Mouse (Mus musculus): ENCODE measurements at regions not wholly inside any gene's neighbourhood (a gene's known extent, or its start where the extent isn't known, plus 50 kb on each side); places are given as distances from the start of the nearest gene placed in this dataset.

- DNase-seq: no peak
These were observed 245.6 kb downstream of the Tbc1d1 start for GRCm38 (mm10) chr5:64401737-64402136.

DNA sequence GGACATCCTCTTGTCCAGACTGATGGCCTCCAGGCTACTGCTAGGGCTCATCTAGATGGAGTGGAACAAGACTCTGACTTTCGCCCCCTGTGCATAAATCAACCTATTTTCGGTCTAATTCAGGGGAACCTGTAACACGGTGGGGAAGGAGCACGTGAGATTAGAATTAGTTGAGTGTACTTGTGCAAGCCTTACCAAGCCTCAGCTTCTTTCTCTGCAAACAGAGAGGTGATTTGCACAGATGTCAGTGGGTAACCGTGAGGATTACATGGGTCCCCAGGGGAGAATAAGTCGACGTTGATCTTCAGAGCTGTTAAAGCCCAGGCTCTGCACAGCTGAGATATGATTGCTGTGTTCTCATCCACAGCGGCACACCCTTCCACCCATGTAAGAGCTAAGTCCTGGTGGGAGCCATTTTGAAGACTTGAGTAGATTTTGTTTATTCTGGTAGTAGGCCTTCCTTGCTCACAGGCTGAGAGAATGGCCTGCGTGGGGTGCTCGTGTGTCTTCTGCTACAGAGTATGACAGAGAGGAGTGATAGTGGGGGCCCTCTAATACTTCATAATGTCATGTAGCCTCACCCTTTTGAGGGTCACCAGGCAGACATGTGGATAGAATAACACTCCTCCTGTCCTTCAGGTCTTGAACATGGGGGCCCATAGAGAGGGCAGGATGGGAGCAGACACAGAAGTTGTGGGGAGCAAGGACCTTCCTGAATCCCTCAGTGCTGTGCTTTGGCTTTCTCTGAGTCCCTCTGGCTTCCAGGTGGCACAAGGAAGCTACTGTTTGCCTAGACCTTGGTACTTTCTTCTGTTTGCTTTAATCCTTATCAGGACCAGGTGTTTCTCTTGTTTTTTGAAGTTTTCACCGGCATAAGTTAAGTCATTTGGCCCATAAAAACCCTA is 247.2 kb downstream of the Tbc1d1 start:
- DNase-seq: no peak

DNA sequence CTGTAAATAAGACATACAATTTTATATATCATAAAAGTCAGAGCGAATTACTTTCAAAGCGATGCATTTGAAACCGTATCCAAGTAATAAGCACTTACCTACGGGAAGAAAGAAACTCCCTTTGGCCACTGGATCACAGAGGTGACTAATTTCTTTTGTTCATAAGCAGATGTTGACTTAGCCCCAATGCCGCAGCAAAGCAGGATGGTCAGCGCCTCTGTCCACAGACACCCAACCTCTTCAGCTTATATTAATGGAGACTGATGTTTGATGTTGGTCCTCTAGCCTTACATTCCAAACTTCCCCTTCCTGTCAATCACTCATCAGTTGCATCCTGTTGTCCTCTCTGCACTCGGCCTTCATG is 247.9 kb downstream of the Tbc1d1 start:
- no peak for DNase-seq

- DNase-seq: no peak
These were observed 248.4 kb downstream of the Tbc1d1 start for GRCm38 (mm10) chr5:64404512-64404911.

- no peak for DNase-seq
These were observed 252.8 kb downstream of the Tbc1d1 start for GRCm38 (mm10) chr5:64408938-64409337.

DNA sequence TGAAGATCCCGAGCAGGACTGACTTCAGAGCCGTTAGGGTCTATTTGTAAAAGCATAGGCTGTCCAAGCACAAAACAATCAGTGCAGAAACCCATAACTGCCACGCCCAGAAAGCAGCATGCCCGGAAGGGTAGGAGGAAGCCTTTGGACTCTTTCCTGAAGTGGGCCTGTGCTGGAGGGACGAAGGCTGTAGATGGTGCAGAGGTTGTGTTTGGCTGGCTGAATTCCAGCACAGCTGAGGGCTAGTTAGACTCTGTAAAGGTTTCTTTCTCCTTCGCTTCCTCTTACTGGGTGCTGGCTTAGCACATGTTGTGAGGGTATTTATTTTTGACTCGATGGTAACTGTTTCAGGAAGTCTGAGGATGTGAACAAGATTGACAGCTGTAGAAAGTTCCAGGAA is 254.5 kb downstream of the Tbc1d1 start:
- DNase-seq: no peak

DNA sequence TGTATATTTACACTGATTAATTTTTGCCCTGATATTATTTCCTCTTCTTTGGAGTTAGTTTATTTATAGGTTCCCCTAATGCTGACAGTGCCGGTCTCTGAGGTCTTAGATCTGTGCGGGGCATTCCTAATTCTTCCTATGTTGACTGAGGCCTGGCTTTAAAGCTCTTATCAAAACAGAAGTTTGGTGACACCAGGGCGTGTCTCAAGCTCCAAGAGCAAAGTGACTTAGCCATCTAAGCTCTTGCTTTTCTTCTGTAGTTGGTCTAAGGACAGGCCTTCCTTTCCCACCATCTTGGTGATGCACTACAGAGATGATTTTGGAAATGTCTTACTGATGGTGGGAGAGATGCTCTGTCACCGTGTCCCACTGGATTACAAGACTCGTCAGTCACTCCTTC is 258.4 kb downstream of the Tbc1d1 start:
- DNase-seq: no peak

GRCm38 (mm10) chr5:64419395-64419794 is 263.3 kb downstream of the Tbc1d1 start:
- no peak for DNase-seq

- DNase-seq: no peak
These were observed 266.9 kb downstream of the Tbc1d1 start for GRCm38 (mm10) chr5:64422787-64423587.

DNA sequence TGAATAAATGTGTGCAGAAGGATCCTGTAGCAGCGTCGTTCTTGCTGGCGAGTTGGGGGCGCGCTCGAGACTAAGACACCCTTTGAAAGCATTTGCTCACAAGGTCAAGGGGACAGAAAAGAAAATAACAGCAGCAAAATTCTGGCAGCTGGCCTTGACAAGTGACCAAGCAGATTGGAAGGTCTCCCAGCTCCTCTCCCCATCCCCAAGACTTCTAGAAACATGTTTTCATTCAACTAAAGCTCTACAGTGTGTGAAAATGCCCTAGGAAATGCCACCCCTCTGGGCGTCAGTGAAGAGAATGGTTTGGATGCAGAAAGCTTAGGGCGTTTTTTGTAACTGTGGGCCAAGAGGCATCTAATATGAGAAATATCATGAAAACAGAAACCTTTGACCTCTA is 272.7 kb downstream of the Tbc1d1 start:
- no peak for DNase-seq

DNA sequence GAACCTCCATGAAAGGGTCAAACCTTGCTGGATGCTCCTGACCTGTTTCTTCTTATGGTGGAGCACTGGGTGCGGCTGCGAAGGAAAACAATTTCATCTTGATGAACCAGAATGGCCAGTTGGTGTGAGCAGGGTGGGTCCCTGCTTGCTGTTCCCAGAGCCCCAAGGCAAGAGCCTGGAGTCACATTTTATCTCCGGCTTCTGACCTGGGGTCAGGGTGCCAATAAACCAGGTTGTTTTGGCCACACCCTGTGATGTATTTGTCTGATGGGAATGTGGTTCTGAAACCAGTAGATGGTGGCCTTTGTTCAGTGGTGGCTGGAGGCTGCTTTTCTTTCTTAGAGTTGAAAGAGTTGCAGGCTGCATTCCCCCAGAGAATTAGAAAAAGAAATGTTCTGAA is 274.4 kb downstream of the Tbc1d1 start:
- DNase-seq: no peak

GRCm38 (mm10) chr5:64431624-64432023 is 275.5 kb downstream of the Tbc1d1 start:
- DNase-seq: no peak

DNA sequence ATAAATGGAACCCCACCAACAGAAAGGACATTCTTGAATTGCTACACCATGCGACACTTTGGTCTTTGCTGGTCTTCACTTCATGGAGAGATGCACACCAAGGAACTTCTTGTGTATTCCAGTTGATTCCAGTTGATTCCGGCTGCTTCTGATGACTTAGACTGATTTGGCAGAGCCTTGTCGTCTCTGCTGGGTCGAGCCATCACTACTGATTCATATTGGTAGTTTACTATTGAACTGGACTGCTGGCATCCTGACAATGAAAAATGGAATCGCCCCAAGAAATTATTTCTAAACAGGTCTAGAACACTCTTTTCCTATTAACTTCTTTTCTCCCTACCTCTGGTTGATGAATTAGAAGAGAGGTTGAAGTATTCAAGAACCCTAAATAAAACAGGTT is 277.7 kb downstream of the Tbc1d1 start:
- DNase-seq: no peak

DNA sequence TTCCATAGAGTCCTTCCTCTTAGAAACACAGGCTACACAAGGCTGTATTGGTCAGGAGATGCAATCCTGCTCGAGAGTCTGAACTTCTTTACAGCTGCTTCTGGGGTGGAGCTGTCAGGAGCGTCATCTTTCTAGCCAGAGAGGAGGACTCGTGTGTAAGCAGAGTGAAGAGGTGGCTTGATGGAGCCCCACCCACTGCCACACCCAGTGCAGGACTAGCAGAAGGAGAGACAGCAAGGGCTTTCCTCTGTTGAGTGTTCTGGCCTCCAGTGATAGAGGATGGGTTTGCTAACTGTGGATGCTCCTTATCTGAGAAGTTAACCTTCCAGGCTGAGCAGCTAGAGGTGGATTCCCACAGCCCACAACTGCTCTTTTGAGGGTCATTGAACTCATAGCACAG is 279.4 kb downstream of the Tbc1d1 start:
- DNase-seq: no peak

DNA sequence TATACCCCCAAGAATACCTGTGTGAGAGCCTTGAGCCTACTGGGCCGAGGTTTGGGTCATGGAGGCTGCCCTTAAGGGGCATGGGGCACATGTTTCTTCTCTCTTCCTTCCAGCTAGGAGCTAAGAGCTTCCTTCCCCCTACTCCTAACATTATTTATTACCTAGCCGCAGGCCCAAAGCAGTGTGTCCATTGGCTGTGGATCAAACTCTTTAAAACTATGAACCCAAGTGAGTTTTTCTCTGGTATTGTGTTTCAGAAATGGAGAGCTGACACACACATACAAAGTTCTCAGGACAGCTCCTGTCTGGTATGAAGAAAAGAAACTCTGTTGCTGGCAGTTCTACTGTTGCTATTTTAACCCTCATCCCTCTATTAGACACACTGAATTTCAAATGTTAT is 279.9 kb downstream of the Tbc1d1 start:
- DNase-seq: no peak

DNA sequence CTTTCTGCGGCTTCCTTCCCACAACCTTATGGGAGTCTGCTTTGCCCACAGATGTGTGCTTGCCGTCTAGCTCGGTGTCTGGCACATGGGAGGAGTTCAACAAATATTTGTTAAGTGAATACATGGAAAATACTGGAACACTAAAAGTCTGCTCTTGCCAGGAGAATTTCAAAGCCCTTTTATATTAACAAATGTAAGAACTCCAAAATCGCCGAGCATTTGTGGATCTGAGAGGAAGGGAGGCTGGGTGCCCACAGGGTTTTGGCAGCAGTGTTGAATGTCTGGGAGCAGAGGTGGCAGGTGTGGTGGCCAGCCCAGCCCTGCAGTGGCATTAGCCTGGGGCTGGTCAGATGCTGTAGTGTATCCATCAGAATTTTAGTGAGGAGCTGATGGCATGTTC is 281.6 kb downstream of the Tbc1d1 start:
- DNase-seq: no peak

DNA sequence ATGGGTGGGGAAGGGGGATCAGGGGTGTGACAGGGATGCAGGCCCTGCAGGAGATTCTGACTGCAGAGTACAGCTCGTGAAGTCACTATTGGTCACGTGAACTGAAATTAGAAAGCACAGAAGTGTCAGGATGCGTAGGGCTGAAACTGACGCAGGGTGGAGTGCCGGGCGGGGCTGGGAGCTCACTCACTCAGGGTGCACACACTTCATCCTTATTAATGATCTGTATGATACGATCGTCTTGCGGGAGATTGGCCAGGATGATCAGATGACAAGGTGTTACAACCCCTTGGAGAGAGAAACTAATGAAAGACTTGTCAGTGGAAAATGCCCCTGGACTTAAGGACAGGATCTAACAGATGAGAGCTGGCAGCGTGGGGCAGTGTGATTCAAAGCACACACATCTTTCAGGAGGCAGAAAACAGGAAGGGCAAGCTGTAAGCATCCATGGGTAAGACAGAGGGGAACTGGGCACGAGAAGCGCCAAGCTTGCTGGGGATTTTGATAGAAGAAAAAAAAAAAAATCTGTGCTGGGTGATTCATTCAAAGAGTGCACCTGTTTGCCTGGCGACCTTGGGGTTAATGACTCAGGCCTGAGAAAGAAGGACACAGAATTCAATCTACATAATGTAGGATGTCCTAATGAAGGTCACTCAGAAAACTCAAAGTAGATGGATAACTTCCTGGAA is 282.5 kb downstream of the Tbc1d1 start:
- no peak for DNase-seq

DNA sequence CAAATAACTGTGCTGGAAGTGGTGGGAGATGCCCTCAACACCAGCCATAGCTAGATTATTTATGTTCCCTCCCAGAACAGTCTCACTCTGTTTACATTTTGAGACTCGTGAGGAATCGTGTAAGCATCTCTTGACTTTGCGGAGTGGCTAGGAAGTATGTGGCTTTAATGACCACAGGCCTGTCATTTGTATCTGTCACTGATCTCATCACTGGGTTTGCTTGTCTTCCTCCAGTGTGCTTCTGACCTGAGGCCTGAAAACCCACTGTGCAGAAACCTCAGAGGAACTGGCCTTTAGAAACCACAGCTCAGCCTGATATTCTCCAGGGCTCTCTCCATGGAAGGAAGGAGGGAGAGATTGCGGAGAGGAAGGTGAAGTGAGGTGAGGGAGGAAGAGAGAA is 291.7 kb downstream of the Tbc1d1 start:
- no peak for DNase-seq

GRCm38 (mm10) chr5:64452668-64453334 is 296.7 kb downstream of the Tbc1d1 start:
- DNase-seq: no peak

DNA sequence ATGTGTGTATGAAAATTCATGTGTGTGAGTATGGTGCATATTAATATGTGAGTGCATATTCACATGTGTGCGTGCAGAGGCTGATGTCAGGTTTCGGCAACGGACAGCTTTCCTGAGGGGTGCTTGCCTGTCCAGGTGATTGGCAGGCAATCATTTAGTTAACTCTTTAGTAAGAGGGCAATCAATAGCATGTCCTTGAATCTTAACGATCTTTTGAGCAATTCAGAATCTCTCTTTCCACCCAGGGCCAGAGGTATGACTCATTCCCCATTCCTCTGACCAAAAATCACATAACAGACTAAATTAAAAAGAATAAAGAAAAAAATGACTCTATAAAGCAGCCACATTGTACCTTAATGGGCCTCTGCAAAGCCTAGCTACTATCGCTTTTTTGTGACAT is 303.7 kb downstream of the Tbc1d1 start:
- DNase-seq: no peak

- DNase-seq: no peak
These were observed 304.8 kb downstream of the Tbc1d1 start for GRCm38 (mm10) chr5:64460891-64461290.

DNA sequence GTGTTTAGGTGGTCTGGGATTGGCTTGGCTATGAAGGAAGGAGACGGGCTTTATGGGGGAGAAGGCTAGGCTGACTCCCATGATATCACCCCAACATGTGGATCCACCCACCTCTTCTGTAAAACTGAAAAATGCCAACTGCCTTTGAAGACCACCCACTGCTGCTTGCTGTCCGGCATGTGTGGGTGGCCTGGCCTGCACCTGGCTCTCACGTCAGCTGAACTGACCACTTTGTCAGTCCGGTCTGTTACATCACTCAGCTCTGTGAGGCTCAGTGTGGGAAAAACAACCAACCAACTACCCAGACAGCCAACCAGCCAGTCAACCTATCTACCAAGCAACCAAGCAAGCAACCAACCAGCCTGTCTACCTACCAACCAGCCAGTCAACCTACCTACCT is 305.5 kb downstream of the Tbc1d1 start:
- no peak for DNase-seq

DNA sequence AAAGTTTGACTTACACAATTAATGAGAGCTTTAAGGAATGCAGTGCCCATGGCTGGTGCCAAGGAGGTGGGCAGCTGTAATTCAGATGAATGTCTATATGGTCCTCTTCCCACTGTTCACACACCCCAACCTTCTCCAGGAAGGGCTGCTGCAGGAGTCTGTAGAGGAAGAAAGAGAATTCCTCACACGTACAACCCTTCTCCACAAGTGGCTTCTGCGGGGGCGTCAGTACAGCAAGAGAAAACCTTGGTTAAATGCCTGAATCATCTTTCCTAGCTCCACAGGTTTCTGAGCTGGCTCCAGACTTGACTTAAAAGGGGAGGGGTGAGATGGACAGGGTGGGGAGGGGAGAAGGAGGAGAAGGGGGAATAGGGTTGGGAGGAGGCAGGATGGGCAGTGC is 306.3 kb downstream of the Tbc1d1 start:
- no peak for DNase-seq
